Mouse (Mus musculus): Measurements from ENCODE around the gene Pde4d. TPM values are rescaled to one million over a fixed set of nuclear protein-coding genes. Genes with fewer than 3 reads are reported as not detected.

The Pde4d gene
- total RNA-seq, 2 experiments from 2014 or later, result 33.5 to 49.8 TPM

DNA sequence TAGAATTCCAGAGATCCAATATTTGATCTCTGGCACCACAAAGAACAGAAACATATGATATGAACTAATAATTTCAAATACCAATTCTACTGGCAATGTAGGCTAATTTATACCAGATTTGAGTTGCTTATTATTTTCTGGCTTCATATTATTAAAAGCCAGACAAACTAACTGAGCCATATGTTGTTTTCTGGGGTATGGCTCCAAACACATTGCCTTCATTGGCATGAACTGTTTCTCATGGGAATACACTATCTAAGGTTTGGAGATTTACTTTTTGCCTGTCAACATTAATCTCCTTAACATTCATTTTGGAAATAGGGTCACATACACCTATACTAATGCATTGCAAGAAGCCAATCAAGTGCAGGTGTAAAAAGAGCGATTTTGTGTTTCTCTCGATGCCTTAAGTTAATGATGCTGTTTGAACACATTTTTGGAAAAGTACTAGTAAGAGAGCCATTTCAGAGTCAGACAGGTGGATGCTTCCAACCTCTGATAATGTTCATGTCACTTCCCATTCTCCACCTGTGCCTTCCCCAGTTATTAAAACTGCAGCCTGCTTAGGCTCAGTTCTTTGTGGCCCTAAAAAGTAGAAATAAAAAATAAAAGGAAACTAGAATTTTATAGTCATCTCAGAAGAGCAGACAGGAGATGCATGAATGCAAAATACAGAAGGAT, 1070.4 kb downstream of the Pde4d start:
- ATAC-seq (replicated peaks; ENCODE audit: poor library complexity, severe bottlenecking), result no peak

DNA sequence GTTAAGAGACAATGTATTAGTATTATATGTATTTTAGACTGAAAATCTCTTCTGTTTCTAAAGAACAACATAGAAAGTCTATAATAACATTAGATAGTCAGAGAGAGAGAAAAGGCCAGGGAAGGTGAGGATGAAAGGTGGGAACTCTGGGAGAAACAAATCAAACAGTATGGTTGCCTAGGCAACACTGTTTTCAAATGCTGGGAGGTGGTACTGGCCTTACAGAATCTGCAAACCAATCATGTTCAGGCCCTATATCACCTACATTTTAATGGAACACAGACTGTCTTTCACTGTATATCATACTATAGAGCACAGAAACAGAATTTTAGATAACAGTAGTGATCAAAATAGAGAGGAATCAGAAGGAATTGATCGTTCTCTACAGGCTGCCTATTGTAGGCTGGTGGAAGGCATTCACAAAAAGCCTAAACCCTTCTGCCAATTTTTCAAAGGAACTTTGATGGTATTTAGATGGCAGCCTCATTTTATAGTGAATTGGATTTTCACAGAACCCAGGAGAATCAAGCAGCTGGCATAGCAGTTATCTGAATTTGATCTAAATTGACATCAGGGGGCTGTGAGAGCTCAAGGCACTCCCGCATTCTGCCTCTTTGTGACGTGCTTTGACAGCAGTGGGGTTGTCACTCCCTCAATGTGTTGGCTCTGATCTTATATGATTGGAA, 1084.2 kb downstream of the Pde4d start:
- no peak for ATAC-seq (replicated peaks; ENCODE audit: poor library complexity, severe bottlenecking)

DNA sequence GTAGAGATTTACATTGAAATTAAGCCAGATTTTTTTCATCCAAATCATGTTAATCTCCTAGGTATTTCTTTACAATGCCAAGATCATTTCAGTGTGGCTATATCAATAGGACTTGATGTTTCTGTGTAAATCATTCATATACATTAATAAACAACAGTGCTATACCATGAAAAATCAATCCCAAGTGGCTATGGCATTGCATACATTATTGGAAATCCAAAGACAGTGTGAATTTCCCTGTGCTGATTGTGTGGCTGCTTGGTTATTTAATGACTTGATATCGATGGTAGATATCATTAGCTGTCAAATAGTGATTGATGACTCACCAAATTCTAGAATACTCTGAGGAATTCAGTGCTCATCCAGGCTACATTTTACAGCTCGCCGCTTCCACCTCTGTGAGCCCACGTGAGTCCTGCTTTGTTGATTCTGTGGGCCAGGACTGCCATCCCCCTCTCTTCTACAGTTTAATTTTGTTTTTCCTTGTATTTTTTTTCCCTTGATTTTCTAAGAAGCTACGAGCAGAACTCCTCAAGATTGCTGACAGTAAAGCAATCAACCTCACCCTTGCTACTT, 1085.0 kb downstream of the Pde4d start:
- ATAC-seq (replicated peaks; ENCODE audit: poor library complexity, severe bottlenecking), result no peak

DNA sequence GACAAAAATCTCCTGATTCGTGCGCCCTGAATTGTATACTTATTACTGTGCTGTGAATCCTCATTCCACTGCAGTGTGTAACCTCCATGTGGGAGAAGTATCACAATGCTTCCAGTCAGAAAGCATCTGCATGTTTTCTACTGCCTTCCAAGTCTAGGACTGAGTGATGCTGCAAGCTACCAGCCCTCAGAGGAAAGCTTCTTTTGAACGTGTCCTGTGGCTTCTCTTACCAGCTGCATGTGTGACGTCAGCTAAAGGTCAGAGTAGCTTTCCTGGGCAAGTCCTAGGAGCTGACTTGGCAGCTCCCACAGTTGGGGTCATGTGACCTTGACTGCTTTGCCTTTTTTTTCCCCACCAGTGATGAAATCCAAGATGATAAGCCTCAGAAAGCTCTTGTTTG, 1086.9 kb downstream of the Pde4d start:
- no peak for ATAC-seq (replicated peaks; ENCODE audit: poor library complexity, severe bottlenecking)

DNA sequence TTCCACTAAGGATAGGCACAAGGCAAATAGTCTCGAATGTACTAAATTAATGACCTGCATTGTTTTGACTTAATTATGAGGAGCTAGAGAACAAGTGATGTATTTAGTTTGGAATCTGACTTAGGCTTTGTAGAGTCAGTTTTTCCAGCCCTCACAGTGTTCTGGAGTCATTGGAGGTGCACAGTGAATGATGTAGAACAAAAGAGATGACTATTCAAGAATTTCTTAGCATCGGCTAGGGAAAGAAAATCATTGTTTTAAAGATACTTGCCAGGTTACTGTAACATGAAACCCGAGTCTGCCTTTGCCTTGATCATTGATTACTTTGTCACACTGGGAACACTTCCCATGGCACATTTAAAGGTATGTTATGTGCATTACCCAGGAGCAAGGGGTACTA, 1089.6 kb downstream of the Pde4d start:
- ATAC-seq (replicated peaks; ENCODE audit: poor library complexity, severe bottlenecking), result no peak

DNA sequence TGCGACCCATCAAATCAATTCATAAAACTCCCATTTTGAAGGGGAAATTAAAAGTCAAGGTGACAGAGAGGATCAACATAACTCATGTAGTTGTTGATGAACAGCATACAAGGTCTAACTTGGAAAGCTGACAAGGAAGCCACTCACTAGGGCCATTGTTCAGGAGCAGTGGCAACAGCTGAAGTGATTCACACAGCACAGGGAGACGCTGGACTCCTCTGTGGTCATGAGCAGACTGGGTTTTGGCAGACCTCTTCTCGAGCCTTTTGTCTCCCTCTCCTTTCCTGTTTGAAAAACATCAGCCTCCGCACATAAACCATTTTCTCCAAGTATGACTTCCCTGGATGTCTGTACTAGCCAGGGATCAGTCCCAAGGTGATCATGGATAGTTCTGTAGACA, 1094.9 kb downstream of the Pde4d start:
- no peak for ATAC-seq (replicated peaks; ENCODE audit: poor library complexity, severe bottlenecking)

DNA sequence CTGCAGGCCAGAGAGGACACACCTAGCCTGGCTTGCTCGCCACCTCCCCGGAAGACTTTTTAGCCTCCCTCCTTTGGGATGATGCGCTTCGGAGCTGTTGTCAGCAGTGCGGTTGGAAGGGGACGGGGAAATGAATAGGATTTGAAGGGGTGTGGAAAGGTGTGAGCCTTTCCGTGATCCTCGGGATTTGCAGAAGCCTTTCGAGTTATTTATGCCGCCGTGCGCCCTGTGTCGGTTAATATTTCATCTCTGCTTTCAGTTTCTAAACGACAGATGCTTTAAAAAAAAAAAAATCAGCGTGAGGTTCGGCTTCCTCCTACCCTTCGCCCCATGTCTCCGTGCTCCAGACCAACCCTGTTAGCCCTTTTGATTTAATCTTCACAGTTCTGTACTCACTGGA, 1096.6 kb downstream of the Pde4d start:
- ATAC-seq (replicated peaks; ENCODE audit: poor library complexity, severe bottlenecking), result peak; percentile 63

DNA sequence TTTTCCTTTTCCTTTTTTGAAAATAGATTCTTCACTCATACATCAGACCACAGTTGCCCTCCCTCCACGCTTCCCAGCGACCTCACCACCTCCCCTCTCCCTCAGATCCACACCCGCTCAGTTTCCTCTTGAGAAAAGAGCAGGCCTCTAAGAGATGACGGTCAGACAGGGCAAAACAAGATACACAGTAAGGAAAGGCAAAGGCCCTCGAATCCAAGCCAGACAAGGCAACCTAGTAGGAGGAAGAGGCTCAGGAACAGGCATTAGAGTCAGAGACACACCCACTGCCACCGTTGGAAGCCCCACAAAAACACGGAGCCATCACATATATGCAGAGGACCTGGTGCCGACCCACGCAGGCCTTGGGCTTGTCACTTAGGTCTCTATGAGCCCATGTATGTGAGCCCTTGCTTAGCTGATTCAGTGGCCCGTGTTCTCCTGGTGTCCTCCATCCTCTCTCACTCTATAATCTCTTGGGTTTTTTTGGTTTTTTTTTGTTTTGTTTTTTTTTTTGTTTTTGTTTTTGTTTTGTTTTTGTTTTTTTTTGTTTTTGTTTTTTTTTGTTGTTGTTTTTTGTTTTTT, 1097.3 kb downstream of the Pde4d start:
- peak; percentile 20; the same call in 1 of the 2 replicates for ATAC-seq (replicated peaks; ENCODE audit: poor library complexity, severe bottlenecking)

DNA sequence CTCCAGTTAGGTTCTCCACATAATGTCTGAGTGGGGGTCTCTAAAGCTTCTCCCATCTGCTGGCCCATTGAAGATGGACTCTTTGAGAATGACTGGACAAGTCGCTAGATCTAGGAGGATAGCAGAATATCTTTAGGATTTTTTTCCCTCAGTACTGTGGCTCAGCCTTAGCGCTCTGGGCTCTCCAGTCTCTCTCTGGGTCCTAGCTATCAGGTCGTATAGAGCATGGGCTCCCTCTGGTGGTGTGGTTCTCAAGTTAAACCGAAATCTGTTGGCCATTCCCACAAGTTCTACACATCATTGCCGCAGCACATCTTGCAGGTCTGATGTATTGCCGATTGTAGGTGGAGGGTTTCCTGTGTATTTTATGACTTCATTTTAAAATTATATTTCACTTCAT, 1098.0 kb downstream of the Pde4d start:
- peak; percentile 92 for ATAC-seq (replicated peaks; ENCODE audit: poor library complexity, severe bottlenecking)

DNA sequence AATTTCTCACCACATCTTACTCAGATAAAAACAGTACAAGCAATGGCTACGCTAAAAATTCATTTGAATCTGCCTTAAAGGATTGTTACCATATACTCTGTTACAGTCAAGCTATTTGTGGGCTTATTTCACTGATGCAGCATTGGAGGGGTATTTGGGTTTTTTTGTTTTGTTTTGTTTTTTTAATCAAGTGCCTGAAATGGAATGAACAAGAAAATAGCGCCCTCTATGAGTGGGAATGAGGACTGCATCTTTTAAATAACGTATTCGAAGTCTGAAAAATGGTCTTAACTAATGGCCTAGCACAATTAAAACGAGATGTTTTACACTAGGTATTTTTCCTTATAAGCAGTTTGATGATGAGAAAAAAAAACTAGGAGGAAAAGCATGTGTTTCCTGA, 1098.5 kb downstream of the Pde4d start:
- no peak for ATAC-seq (replicated peaks; ENCODE audit: poor library complexity, severe bottlenecking)

DNA sequence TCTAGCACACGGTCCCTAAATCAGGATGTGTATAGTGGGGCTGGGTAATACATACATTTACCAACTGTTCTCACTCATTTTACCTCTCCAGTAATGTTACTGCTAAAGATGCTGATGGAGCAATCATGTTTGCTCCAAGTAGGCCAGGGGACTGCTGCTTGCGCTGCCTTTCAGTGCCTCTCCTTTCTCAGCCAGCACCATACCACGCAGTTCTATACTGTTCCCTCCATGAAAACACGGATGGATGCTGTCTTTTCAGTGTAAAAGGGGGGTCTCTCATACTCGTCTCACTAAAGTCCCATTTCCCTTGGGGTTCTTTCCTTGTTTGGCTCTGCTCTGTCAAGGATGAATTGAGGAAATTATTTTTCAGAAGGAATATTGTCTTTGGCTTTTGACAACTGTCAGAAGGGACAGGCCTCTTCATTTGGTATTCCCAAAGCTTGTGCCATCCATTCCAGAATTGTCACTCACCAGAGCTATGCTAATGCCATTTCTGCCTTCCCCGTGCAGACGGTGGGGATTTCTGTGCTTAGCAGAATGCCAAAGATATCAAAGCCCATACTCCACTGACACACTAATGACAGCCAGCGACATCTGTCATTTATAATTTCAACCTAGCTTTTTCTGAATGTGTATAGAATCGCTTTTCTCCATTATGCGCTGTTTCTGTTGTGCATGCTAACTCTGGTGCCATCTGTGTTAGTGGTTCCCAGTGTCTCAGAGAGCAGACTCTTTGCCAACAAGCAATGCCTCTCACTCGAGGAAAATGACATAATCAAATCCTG, 1099.2 kb downstream of the Pde4d start:
- no peak for ATAC-seq (replicated peaks; ENCODE audit: poor library complexity, severe bottlenecking)

DNA sequence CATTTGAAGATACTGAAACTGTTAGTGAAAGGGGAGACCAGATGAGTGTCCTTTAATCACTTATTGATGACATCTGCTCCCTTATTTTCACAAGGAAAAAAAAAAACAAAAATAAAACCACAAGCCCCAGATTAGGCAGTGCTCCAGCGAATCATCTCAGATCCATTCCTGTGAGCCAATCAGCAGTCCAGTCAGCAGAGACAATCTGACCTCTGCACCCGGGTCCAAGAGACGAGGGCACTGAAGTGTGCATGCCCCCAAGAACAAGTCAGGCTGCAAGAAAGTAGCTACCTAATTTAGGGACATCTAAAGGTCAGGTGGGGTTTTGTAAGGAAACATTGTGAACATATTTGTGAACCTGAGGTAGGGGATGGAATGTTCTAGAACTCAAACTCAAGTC, 1102.1 kb downstream of the Pde4d start:
- ATAC-seq (replicated peaks; ENCODE audit: poor library complexity, severe bottlenecking), result no peak

DNA sequence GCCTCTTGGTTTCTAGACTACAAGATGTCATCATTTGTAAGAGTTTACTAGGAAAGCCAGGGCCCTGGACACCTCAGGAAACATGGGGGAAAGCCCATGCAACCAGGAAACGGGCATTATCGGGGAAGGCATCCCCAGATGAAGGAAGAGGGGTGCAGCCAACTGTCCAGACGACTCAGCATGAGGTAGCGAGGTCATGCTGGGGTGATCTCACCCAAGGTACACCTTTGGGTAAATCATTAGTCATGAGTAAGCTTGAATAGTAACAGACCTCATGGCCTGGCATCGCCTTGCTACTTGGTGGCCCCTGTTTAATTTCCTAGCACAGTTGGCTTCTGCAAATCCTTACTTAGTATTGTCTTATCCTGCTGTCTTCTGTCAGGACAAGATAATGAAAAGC, 1105.8 kb downstream of the Pde4d start:
- no peak for ATAC-seq (replicated peaks; ENCODE audit: poor library complexity, severe bottlenecking)

DNA sequence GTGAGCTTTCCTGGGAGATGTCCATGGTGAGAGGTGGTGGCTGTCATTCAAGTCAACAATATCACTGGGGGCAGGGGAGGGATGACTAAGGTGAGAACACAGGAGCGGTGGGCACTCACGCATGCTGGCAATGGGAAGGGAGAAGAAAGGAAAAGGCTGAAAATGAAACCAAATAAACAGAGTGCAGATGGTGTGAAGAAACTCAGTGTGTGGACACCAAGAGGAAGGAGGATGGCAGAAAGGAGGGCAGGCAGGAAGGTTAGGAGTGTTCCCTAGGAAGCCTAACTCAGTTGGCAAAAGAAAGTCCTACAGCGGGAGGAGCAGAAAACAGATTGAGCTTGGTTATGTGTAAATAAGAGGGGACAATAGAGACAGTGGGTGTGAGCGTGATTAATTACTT, 1107.1 kb downstream of the Pde4d start:
- no peak for ATAC-seq (replicated peaks; ENCODE audit: poor library complexity, severe bottlenecking)

DNA sequence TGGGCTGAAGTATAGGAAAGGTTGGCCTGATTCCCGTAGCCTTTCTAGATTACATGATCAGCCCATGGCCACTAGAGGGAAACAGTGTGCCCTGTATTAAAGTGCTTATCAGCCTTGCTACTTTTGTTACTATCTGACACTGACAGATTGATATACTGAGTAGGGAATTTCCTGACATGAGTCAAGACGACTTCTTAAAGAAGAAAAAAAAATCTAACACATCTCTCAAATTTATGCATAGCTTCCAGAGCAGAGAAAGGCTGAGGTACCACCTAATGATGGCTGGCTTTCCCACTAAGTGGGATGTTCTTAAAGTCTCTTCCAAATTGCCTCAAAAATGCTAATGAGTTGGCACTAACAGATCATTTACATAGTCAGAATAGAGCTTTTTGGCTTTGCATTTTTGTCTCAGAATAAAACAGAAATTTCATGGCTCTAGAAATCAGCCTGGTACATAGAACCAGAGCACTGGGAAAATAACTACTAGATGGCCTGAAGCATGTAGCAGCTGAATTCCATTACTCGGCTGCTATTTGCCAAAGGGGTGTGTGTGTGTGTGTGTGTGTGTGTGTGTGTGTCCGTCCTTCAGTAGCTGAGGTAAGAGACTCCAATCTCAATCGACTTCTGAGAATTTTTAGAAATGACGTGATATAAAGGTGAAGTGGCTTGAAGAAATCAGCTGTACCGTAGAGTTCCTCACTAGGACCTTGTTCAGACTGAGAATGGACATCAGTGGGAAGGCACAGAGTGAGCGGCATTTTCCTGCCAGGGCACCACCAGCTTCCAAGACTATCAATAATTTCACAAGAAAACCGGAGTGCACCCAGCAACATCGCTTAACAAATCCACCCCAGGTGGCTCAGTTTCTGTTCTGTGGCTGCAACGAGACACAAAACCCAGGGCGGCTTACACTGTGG, 1108.9 kb downstream of the Pde4d start:
- ATAC-seq (replicated peaks; ENCODE audit: poor library complexity, severe bottlenecking), result peak; percentile 56; the same call in 1 of the 2 replicates

DNA sequence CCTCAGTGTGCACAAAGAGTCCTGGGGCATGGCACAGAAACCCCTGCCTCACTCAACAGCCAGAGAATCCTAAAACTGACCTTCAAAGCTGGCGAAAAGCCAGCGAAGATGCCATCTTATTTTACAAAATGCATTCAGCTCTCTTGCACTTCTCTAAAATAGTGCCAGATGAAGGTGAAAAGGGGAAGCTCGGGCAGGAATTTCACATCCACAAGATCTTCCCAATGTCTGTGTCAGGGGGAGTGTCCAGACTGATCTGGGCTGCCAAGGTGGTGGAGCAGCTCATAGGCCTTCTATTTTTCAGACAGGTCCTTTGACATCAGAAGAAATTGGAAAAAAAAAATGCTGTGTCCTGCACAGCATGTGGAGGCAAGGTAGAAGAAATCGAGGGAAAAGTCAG, 1110.5 kb downstream of the Pde4d start:
- peak; percentile 91 for ATAC-seq (replicated peaks; ENCODE audit: poor library complexity, severe bottlenecking)

DNA sequence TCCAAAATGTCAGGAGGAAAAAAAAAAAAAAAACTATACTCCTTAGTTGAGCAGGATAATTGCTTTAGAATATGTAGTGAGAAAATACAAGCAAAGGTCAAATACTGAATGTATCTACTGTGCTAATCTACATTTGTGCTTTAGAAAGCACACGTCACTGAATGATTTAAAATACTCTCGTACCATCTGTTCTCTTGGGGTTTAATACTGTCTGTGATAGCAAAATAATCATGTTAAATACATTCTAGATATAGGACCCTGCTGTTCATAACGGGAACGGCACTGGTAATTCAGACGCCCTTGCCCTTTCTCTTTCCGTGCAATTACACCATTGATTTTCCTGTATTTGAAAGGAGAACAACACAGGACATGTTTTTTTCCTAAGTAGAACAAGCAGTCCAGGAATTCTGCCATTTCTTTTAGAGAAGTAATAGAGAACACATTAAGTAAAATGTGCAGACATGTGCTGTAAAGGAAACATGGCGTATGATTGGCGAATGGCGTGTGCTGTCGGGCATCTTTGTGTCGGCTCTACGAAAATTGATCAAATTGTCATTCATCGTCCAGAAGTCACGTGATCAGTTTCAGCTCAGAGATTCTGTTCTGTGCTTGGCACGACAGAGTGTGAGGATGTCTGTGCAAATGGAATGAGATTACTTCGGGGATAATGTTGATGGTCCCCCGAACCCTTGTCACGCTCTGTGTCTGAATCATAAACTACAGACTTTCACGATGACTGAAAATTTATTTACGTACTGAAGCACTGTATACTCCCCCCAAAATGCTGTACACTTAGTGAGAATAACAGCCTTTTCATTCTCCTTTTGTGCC, 1119.1 kb downstream of the Pde4d start:
- no peak for ATAC-seq (replicated peaks; ENCODE audit: poor library complexity, severe bottlenecking)

DNA sequence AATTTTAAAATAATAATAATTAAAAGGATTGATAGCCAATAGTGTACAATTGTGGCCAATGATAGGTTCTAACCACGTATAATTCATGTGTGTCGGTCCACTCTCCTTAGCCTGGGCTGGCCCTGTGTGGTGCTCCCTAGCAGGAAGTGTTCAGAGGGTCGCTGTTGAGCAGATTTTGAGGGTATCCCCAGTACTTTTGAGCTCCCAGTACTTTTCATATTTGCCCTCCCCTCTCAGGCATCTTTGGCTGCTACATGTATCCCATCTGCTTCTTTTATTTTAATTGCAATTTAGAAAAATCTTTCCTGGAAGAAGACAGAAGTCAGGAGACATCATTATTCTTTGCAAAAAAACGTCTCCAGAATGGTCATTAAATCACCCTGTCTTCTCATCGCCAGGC, 1119.7 kb downstream of the Pde4d start:
- no peak for ATAC-seq (replicated peaks; ENCODE audit: poor library complexity, severe bottlenecking)

DNA sequence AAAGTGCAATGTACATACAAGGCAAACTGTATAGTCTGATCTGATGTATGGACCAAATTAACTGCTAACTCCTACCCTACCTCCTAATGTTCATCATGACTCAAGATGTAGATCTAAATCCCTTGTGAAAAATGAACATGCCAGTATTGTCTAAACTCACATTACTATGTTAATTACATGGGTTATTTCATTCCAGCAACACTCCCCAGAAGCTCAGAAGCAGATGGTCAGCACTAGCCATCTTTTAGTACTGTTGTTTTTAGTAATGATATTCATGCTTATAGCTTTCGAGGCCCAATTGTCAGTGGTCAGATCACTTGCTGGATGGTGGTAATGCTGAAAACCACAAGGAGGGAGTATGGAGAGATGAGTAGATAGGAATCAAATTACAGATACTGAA, 1127.0 kb downstream of the Pde4d start:
- no peak for ATAC-seq (replicated peaks; ENCODE audit: poor library complexity, severe bottlenecking)

Data from granulocyte monocyte progenitor cell, adult 5-6 weeks (primary cell).